Mouse (Mus musculus): Measurements from ENCODE around the gene Olfr1157.

Olfr1157 gene

DNA sequence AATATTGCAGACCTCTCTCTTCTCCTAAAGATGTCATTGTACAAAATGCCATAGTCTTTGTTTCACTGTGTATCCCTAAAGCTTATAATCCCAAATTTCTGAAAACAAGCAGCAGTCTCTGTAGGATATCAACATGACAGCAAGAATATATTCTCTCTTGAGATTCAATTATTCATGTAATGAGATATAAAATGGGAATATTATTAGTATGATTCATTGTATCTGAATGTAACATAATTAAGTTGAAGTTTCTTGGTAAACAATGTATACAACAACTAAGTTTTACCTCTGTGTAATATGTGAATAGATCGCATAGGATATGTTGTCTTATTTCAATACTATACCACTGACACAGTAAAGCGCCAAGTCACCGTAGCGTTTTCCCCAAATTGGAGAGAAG, at the start of gene Olfr1157:
Gene Olfr1157 (minus strand): TSS at position 101 of the 400 bp plus-strand sequence.
- no peak for DNase-seq

DNA sequence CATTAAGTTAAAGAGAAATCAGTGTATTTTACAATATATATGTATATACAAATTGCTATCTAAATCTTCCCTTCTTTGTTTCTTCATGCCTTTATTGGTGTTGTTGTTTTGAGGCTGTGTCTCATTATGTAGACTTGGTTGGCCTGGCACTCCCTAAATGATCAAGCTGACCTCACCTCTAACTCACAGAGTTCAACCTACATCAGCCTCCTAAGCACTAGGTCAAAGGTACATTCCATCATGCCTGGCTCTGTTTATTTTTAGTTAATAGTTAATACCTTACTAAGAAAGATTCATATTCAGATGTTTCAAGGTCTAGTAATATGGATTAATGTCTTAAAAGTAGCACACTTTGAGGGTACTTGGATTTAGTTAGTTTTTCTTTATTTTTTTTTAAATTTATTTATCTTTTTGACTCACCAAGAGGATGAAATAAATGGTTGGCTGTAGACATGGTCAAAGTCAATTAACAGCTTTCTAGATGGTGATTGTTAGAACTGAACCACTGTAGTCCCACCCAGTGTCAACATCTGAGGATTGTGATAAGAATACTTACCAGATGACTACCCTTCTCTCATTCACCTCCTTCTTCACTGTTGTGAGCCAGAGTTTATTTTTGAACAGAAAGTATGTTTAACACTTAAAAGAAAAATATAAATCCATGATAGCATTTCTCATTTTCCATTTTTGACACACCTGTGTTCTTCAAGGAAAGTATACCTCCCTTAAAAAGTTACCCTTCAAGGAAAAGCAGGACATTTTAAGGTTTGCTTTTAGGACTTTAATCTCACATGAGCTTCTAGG, 39.6 kb upstream of the Olfr1157 start, which contains the start of gene Olfr1160:
Gene Olfr1160 (minus strand): TSS at position 754 of the 804 bp plus-strand sequence.
- no peak for DNase-seq

DNA sequence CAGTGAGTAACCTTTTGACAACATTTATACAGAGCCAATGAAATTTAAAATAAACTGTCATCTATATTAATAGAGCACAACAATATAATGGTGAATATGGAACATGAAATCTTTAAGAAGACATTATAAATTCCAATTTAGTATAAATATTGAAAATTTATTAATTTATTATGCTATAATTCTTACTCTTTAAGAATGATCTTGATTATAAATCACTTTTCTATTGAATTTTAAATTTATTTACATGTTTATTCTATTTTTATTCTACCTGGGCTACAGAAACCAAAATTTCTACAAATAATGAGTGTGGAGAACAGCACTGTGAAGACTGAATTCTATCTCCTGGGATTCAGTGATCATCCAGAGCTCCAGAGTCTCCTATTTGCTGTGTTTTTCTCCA, 21.7 kb upstream of the Olfr1157 start, which contains the start of gene Olfr1158:
Gene Olfr1158 (plus strand): TSS at position 301 of the 400 bp plus-strand sequence.
- DNase-seq, result no peak

DNA sequence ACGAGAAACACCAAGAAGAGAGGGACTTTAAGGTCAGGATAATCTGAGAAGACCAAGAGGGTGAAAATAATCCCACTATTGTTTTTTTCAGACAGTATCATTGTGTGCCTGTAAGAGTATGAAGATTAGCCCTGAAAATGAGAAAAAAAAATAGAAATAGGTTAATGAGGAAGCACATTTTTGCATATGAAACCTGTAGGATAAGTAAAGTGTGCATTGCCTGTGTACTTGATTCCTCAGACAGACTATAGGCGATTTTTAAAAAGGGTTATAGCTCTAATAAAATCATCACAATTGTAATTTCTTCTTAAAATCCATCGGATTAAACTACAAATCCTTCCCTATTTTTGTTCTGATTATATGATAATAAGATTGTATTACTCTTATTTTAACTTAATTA, 6.5 kb upstream of the Olfr1157 start, which contains the start of gene Olfr74:
Gene Olfr74 (minus strand): TSS at position 101 of the 400 bp plus-strand sequence.
- DNase-seq, result no peak

DNA sequence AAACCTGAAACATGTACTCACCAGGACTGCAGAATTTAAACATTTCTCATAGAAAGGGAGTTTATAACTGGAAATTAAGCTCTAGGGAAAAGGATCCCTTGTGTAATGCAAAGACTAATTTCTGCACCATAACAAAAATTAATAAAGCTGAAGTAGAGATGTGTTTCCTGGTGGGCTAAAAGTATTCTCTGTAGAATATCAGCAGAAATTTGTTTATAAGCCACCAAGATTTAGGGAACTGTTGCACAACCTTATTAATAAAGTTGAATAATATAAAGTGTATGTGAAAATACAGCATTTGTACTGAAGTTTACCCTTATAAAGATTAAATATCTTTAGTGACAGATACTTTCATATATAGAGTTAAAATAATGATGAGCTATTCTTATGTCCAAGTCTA, 15.1 kb downstream of the Olfr1157 start, which contains the start of gene Olfr1156:
Gene Olfr1156 (minus strand): TSS at position 101 of the 400 bp plus-strand sequence.
- DNase-seq, result no peak

DNA sequence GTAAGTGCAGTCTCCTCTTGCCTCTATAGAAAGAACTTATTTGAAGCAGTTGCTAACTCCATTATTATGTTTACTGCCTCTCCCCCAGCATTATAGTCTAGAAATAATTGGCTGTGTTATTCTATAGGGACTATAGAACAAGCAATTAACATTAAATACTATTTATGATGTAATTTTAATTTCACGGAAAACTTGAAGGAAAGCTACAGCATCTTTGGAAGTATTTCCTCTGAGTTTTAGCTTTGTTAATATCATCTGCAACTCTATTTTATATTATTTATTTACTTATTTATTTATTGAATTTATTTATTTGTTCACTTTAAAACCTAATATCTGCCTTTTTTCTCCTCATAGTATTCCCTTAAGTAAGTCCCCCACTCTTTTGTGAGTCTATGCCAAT, 23.1 kb downstream of the Olfr1157 start, which contains the start of gene Olfr1155:
Gene Olfr1155 (minus strand): TSS at position 101 of the 400 bp plus-strand sequence.
- DNase-seq, result no peak

Measured in cerebellum, postnatal 14 days (tissue).